Mouse (Mus musculus) heart, embryonic 14.5 days (tissue): ENCODE data around the gene Sec24a. TPM values are rescaled to one million over a fixed set of nuclear protein-coding genes. Genes with fewer than 3 reads are reported as not detected.

Experiments used
- polyA plus RNA-seq: library from polyadenylated mRNA; unstranded; fragments of >200 nt; fragmentation: Nextera tagmentation; extraction: Ambion mirVana; gene quantifications from 2 replicates; pipeline ENCODE4 v1.2.1, GENCODE M21; 2014

The Sec24a gene
- polyA plus RNA-seq, 1 experiment from 2014 or later, result 12.0 TPM

Other genes starting within 250 kb of the Sec24a start
- 16.1 and 17.1 TPM in 2 replicates for gene Phykpl, start 178.9 kb downstream of the Sec24a start, polyA plus RNA-seq
- gene Hnrnpab, start 156.8 kb downstream of the Sec24a start, polyA plus RNA-seq, result 350 and 369 TPM in 2 replicates
- 87.9 and 89.9 TPM in 2 replicates for gene Nhp2, start 143.9 kb downstream of the Sec24a start, polyA plus RNA-seq
- gene Rmnd5b, start 127.7 kb downstream of the Sec24a start, polyA plus RNA-seq, result 32.1 and 34.3 TPM in 2 replicates
- gene N4bp3, start 112.8 kb downstream of the Sec24a start, polyA plus RNA-seq, result 10.7 and 12.9 TPM in 2 replicates
- gene D930048N14Rik, start 112.7 kb downstream of the Sec24a start, polyA plus RNA-seq, result 0.94 and 1.2 TPM in 2 replicates
- 62.8 and 68.2 TPM in 2 replicates for gene 0610009B22Rik, start 74.8 kb downstream of the Sec24a start, polyA plus RNA-seq
- 140 and 148 TPM in 2 replicates for gene Sar1b, start 53 bp upstream of the Sec24a start, polyA plus RNA-seq
- 0.43 and 0.61 TPM in 2 replicates for gene Jade2, start 94.0 kb upstream of the Sec24a start, polyA plus RNA-seq
- gene Cdkn2aipnl, start 204.0 kb upstream of the Sec24a start, polyA plus RNA-seq, result 68.5 and 69.3 TPM in 2 replicates
- gene Ube2b, start 237.1 kb upstream of the Sec24a start, polyA plus RNA-seq, result 187 and 193 TPM in 2 replicates
- 9.1 and 10.1 TPM in 2 replicates for gene Cdkl3, start 240.6 kb upstream of the Sec24a start, polyA plus RNA-seq